Mouse (Mus musculus) mouse trophoblast stem cell (cell line): Measurements from ENCODE around the gene Ccdc188.
"Not testable (repeated sequence)": the region's sequence is repeated elsewhere in the genome, so short reads cannot be mapped to it uniquely, and the experiment has no call there.

Experiments used
- in situ Hi-C, 2 experiments: fragments of 300-500 bp; cut with MseI, MboI; formaldehyde crosslinking; loops; 2 replicates in 1 of 2; 3 replicates in 1 of 2; pipeline ENCODE4 v1.15.1; 2025

Gene Ccdc188

DNA sequence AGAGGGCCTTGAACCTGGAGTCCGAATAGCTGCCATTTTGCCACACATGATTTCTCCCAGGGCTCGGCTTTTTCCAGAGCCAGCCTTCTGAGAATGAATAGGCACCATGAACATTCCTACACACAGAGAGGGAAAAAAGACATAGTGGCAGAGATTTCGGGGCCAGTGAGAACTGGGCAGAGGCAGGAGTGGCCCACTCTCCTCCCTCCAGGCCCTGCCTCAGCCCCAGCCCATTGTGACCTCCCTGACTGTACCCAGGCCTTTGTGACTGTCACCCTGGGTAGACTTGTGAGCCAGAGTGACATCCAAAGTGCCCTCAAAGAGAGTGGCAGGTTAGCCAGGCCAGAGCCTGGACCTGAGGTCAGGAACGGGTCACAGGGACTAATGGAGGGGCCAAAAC lies at the start of gene Ccdc188:
Ccdc188 (plus strand) TSS at position 301 of the 400 bp plus-strand sequence.
- in situ Hi-C loops: no loop called here

DNA sequence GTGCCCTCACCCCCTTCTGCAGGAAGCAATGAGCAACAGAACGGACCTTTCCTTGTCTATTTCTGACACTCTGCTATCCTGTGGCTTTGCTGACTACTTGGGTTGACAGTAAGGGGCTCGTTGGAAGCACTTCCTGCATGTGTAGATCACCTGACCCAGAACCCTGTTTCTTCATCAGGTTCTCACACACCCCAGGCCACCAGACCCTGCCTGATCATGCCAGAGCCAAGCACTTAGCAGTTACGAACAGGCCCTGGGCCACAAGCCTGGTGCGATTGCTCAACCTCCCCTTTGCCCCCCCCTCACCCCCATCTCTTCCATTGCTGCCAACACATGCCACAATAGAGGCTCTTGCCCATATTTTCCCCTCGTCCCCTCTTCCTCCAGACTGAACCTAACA lies 48.5 kb upstream of the Ccdc188 start:
- in situ Hi-C loops: no loop called here

DNA sequence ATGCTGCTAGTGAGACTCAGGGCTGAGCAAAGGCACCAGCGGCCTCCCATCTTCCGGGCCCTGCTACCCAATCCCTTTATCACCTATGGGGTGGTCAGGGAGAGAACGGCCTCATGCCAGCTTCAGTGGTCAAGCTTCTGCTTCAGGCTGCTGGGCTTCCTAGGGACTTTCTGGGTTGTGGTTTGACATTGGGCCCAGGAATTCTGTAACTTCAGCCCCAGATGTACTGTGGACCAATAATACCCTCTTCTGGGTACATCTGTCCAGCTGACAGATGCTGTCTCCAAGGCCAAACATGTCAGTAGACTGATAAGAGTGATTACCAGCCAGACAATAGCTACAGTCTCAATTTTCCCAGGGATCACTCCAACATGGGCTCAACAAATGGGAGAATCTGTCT lies 47.9 kb upstream of the Ccdc188 start:
- in situ Hi-C loops: loop anchor here in 1 of 2 experiments (5.0 kb wide), 1 partner anchor 42 kb away; the partner anchor contains the start of gene Rtn4r

DNA sequence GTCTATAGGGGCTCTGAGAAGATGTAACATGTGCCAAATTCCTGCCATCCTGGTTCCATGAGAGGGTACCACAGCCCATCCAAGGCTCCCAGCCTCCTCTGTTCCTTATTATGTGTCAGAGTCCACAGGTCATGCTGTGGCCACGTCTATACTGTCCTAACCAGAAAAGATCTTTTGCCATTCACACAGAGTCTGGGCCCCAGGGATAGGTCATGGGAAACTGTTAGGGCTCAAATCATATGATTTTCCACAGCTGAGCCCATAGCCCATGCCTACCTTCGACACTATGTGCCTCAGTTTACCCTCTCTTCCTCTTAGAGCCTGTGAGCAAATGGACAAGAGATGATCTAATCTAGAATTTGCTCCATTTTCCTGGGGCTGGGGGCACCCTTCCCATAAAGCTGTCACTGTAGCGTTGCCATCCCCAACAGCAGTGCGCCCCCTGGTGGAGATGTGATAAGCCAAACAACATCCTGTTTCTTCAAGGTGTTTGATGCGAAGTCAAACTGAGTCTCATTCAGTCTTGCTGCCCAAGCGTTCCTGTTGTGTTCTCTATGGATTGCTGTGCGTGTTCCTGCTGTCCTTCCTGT lies 45.3 kb upstream of the Ccdc188 start:
- in situ Hi-C loops: loop anchor here in 1 of 2 experiments (5.0 kb wide), 1 partner anchor 45 kb away; the partner anchor contains the start of gene Rtn4r

DNA sequence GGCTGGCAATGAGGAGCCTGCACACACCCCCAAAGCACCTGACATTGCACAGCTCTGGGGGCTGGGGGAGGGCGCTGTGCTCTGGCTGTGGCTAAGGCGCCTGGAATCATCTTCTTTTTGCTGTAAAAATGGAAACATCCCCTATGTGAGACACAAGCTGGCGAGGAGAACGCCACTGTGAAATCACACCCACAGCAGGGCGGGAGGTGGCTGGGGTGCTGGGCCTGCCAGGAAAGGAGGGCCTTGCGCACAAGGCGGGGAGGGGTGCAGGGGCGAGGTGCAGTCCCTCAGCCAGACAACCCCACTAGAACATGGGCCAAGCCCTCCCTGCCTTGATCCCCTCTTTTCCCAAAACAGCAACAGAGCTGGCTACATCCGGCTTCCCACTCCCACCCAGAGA lies 44.4 kb upstream of the Ccdc188 start:
- in situ Hi-C loops: loop anchor here in 1 of 2 experiments (5.0 kb wide), 1 partner anchor 46 kb away; the partner anchor contains the start of gene Rtn4r

DNA sequence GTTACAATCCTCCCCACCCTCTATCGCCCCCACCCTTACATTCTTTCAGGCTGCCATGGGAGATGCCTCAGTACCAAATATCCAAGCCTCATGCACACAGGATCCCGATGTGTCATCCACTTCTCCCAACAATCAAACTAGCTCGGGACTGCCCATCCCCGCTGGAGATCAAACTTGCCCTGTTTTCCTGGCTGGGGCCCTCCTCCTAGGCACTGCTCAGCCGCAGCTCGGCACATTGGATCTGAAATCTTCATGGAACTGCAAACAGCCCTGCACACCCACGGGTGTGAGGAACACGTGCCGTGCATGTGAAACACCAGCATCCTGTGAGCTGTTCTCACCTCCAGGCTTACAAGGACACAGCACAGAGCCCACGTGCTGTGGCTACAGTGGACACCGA lies 43.9 kb upstream of the Ccdc188 start:
- in situ Hi-C loops: loop anchor here in 1 of 2 experiments (5.0 kb wide), 1 partner anchor 46 kb away; the partner anchor contains the start of gene Rtn4r

DNA sequence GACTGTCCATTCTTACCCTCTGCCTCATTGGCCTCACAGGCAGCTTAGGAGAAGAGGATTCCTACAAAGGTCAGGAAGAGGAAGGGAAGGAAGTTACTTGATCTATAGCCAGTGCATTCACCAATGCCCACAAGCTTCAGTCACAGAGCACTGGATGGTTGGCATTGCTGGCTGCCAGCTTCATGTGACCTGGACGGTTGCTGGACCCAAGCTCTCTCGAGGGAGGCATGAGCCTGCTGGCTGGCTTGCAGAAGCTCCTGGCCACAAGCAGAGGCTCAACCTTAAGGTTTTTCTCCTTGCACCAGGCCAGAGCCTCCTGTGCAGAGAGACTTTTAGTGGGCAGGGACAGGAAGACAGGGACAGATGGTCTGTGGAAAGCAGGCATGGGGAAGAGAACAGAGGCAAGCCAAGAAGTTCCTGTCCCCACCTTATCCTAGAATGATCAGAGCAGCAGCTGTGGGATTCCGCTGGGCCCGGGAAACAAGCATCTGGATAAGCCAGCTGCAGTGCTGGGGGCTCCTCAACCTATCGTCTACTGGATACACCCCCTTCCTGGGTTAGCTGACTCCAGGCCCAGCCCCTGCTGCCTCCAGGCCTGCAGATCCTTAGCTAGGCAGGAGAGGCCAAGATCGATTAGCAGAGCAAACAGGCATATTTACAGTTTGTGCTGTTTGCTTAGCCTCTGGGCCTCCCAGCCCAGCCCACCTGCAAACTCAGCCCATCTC lies 41.7 kb upstream of the Ccdc188 start:
- in situ Hi-C loops: loop anchor here (5.0 kb wide), 2 partner anchors 36 to 59 kb away; no protein-coding TSS in a partner anchor

DNA sequence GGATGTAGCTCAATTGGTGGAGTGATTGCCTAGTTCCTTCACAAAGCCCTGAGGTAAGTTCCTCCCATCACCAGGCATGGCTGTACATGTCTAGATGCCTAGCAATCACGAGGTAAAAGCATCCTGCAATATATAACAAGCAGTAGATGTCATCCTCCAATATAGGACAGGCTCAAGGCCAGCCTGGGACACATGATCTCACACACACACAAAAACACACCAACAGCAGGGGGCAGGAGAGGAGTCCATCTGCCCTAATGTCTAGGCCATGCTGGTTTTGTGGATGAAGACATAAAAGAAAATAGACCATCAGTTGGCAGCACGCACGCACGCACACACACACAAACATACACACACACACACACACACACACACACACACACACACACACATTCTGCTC lies 40.9 kb upstream of the Ccdc188 start:
- in situ Hi-C loops: loop anchor here (5.0 kb wide), 2 partner anchors 36 to 59 kb away; no protein-coding TSS in a partner anchor

DNA sequence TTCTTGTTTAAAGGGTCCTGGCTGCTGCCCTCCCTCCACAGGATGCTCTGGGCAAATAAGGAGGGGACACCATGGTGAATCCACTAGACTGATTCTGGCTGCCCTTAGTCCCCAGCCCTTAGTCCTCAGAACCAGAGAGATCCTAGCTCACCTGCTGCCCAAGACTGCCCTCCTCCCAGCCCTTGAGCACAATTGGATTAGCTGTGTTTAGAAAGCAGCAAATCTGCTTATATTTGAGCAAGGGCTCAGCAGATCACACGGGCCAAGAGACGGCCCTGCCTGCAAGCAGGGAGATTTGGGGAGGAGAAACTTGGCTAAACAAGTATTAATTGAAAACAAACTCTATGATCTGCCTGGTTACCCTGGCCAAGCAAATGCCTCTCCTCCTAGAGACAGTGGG lies 38.1 kb upstream of the Ccdc188 start:
- in situ Hi-C loops: loop anchor here (5.0 kb wide), 2 partner anchors 33 to 62 kb away; no protein-coding TSS in a partner anchor

DNA sequence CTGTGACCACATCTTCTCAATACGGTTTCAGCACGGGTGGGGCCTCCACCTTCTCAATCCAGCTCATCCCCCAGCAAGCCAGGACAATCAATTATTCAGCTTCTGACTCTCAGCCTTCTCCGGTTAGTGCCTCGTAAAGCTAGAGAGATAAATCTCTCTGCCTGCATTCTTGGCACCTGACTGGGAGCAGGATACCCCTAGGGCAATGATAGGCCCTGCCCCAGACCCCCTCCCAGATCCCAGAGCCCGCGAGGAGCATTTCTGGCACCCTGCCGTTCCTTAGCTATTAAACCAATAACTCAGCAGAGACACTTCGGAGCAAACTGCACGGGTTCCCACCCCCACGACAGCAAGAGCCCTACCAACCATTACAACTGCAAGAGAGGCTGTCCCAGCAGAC lies 36.3 kb upstream of the Ccdc188 start:
- in situ Hi-C loops: no loop called here

DNA sequence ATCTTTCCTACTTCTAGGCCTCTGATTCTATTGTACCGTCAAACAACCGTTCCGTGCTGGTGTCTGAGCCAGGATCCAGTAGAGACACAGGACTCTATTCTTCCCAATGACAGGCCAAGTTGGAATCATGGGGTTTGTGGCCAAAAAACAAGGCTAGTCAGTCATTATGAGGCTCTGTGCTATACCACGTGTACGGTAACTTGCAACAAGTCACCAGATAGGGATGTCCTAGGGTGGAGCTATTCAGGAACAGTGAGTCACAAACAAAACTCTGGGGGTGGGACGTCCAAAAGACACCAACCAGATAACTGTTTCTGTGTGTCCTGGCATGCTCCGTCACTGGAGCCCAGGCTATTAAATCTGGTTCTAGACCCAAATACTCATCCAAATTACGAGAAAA lies 34.9 kb upstream of the Ccdc188 start:
- in situ Hi-C loops: no loop called here

DNA sequence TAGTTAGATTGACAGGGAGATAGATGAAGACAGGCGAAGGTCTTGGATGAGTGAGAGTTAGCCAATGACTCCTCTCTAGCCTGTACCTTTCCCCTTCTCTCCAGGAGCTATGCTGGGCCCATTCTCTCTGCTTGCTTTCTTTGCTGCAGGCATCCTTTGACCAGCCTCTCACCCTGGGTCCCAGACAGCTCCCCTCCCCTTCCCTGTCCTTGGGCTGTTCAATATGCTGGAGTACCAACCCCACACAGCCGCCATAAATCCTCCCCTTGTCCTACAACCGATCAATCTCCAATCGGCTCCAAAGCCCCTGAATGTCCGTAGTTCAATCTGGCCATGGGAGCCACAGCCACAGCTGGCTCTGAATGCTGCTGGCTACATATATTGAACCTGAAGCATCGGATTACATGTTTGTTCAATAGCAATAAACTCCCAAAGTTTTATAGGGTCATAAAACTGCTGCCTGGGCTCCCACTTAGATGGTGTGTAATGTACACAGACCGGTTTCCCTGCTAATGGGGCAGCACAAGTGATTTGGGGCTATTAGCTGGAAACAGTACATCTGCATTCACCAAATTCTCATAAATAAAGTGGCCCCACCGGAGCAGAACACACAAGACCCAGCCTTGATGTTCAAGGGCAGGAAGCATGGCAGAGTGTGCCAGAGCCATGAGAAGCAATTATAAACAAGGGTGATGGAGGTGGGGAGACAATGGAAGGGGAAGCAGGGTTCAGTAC lies 31.8 kb upstream of the Ccdc188 start:
- in situ Hi-C loops: no loop called here

DNA sequence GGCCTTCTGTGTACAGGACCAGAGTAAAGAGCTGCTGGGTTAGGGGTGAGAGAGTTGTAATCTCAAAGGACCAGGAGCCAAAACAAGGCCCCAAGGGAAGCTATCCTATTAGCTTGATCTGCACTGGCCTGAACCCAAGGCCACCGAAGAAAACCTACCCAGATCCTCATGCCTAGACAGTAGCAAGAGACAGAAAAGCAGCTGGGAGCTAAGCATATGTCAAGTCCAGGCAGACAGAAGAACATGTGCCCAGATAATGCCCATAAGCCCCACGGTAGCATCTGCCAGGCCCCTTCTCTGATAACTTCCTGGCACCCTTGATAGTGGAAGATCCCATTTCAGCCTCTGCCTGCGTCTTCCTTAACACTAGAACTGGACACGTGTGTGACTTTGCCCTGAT lies 30.9 kb upstream of the Ccdc188 start:
- in situ Hi-C loops: no loop called here

DNA sequence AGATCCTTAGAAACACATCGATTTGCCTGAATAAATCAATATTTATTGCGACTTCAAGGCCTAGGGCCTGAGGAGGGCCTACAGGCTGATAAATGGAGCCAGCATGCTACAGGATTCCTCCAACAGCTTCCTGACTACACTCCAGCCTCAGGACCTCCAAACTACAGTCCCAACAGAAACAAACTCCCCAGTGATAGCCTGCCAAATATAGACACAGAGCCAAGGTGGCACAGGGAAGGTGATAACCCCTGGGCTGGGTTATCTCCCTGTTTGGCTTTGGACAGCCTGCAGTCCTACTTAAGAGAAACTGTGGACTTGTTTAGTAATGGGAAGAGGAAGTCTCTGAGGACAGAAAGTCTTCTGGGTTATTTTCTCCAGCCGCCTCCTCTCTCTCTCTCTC lies 30.5 kb upstream of the Ccdc188 start:
- in situ Hi-C loops: no loop called here

DNA sequence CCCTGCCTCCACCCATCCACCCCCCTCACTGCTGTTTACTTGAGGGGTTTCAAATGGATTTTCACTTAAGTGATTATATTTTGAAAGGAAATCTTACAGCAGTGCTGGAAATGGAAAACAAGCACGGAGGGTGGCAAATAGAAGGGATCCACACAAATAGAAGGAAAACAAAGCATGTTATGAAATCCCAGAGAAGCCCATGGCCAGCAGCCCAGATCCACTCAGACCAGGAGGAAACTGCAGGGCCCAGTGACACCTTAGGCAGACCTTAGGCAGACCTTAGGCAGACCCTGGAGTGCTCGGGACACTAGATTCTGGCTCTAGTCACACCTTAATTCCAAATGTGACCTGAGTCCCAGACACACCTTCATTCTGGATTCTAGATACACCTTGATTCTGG lies 26.7 kb upstream of the Ccdc188 start:
- in situ Hi-C loops: no loop called here

DNA sequence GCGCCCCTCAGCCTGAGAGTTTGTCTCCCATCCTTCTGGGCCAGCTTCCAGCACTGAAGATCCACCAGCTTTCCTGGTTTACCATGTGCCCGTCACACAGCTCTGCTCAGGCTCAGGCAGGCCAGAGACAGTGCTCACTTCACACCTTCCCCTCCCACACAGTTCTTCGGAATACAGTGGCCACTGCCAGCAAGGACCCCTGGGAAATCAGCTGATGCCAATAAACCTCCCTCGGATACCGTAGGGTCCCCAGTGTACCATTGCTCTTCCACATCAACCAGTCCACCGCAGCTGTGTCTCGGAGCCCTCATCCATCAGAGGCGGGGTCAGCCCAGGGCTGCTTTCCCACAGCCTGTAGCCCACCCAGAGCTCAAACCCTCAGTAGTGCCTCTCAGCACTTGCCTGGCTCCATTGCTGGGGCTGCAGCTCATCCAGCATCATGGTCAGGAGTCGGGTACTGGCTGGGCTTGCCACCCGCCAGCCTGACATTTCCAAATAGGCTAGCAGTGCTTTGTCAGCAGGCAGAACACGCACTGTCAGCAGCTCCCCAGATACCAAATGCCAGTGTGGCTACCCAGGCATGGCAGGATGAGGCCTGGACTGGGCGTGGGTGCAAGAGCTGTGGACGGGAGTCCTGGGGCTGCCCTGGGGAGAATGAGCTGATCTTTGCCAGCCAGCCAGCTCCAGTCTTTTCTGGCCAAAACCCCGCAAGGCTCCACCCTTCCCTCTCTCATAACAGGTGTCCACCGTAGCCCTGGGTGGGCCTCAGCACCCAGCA lies 23.3 kb upstream of the Ccdc188 start:
- in situ Hi-C loops: no loop called here

DNA sequence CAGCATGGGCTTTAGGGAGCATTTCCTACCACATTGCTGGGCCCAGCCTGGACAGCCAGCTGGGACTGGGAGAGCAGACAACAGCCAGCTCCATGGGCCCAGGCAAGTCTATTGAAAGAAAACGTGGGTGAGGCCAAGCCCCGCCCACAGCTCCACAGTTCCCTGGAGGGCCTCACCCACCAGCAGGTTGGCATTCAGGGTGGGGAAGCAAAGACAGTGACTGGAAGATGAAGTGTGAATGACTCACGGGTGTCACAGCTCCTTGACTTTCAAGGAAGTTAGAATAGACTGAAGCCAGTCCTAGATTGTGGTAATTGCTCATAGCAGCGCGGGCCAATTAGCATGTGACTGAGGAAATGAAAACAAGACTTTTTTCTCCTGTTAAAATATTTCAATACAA lies 22.6 kb upstream of the Ccdc188 start:
- in situ Hi-C loops: no loop called here

DNA sequence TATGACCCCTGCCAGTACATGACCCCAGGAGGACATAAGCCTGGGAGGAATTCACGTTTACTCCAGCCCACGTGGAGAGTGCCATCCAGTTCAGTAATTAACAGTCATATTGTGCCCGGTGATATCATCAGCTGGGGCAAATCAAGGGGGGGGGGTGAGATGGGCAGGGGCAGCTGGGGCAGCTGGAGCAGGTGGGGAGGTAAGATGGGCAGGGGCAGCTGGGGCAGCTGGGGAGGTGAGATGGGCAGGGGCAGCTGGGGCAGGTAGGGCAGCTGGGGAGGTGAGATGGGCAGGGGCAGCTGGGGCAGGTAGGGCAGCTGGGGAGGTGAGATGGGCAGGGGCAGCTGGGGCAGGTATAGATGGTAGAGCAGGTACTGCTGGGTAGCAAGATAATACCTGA lies 22.1 kb upstream of the Ccdc188 start:
- in situ Hi-C loops: not testable (repeated sequence)

DNA sequence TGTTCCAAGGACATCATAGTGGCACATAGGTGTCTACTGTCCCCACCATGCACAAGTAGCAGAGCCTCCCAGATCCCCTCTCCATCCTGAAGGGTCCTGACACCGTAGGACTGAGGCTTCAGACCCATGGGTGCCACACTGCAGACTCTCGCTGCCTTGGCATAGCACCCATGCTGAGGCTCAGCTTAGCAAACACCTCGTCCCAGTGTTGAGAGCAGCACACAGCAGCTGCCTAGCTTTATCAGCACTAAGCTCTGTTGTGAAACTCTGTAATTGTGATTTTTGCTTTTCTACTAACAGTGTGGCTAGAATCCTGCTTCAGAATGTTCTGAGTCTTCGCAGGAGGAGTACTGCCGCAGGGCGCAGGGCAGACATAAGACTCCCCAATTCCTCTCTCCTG lies 19.8 kb upstream of the Ccdc188 start:
- in situ Hi-C loops: no loop called here

DNA sequence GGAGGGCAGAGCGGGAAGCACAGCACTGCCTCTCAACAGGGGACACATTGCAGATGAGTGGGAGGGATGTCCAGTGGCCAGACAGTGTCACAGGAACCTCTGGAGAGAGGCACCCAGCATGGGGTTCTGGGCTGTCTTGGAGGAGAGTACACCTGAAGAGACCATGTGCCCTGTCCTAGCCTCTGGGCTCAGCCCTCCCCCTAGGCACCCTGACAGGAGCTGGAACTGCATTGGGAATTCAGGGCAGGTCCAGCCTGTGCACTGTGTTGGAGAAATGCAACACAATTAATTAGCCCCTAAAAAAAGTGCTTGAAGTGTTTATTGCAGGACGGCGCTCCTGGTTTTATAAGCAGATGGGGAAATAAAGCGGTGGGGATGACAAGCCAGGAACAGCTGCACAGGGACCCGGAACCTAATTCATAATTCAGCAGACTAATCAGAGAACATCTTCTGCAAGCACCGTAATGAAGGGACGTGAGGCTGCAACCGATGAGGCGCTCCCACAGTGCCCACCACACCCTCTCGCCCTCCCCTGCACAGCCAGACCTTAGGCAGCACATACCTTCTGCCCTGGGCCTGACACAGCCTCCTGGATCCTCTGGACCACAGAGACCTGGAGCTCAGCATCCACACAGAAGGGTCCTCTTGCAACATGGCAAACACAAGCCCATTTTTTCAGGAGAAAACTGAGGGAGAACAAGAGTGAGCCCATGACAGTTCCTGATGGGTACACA lies 19.1 kb upstream of the Ccdc188 start:
- in situ Hi-C loops: no loop called here

DNA sequence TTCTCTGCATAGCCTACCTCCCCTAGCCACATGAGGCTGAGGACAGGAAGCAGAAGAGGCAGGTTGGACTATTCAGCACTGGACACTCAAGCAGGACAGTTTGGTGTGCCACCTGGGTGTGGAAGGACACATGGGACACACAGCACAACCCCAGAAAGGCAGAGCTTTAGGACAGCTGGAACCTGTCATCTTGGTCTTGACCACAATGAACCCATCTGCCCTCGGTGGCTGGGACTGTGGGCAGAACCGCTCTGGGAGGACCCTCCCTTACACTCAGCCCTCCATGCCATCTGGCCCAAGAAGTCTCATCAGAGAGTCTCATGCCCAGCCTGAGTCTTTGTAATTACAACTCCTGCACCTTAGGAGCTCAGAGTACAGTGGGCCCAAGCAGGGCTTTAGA lies 17.6 kb upstream of the Ccdc188 start:
- in situ Hi-C loops: no loop called here
